Mouse (Mus musculus) cerebellum, postnatal 14 days (tissue): ENCODE measurements around the gene Sympk.
"Not testable (repeated sequence)": the region's sequence is repeated elsewhere in the genome, so short reads cannot be mapped to it uniquely, and the experiment has no call there.

Experiments
- DNase-seq, 2 experiments: peaks; one replicate each; pipeline ENCODE4 v3.0.0; 2021; ENCODE audit warnings: mixed read lengths in 2 of 2

Gene Sympk

DNA sequence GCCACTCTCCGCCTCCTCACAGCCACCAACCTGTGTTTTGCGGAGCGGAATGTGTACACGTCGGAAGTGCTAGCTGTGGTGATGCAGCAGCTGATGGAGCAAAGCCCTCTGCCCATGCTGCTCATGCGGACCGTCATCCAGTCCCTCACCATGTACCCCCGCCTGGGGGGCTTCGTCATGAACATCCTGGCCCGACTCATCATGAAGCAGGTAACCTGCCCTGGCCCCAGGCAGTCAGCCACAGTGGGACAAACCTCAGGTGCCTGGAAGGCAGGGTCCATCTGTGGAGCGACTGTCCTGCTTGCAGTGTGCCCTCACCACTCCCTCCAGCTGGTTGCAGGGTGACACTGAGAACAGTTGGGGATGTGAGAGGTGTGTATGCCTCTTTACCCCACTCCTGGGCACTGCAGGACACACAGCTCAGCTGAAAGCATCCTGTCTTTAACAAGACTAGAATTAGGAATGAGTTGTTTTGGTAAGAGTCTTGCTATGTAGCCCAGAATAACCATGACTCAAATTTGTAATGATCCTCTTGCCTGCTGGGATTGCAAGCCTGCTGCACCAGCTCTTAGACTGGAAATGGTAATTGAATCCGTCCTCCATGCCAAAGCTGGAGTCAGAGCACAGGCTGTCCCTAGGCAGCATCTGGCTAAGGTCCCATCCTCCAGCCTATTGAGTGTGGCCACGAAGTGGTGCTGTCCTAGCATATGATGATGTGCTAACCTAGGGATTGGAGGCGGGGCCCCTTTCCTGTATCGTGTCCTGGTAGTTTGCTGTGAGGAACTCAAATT lies 28.4 kb downstream of the Sympk start:
- DNase-seq, result peak in 1 of 2 experiments; percentile 59

DNA sequence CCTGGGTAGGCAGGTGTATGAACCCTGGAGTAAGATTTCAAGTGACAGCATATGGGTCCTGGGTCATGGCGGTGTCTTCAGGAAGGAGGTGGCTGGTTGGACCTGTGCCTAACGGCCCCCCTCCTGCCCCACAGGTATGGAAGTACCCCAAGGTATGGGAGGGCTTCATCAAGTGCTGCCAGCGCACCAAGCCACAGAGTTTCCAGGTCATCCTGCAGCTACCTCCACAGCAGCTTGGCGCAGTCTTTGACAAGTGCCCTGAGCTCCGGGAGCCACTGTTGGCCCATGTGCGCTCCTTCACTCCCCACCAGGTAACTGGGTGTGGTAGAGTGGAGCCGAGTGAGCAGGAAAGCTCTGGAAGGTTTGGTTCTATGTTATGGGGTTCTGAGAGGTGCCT lies 29.0 kb downstream of the Sympk start:
- no peak for DNase-seq

DNA sequence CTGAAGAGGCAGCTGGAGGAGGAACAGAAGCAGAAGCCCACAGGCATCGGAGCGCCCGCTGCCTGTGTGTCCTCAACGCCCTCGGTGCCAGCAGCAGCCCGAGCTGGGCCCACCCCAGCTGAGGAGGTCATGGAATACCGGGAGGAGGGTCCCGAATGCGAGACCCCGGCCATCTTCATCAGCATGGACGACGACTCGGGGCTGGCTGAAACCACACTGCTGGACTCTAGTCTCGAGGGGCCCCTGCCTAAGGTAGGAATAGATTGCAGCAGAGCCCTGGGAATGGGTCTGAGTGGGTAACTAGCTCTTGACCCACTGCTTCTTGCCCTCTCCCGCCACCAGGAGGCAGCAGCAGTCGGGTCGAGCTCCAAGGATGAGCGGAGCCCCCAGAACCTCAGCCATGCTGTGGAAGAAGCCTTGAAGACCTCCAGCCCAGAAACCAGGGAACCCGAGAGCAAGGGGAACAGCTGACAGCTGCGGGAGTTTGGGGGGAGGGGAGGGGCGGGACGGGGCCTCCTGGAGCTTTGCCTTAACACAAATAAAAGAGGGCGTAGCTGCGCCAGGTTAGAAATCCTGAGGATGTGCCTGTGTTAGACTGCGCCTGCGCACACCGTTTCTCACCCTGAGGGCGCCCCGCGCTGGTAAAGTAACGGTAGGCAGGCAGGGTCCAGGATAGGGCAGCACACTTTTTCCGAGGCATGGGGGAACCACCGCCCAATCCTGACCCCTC lies 30.0 kb downstream of the Sympk start, which contains the start of gene Rsph6a:
Rsph6a (plus strand) TSS at position 644 of the 730 bp plus-strand sequence.
- DNase-seq, result peak; percentile 73 to 87

DNA sequence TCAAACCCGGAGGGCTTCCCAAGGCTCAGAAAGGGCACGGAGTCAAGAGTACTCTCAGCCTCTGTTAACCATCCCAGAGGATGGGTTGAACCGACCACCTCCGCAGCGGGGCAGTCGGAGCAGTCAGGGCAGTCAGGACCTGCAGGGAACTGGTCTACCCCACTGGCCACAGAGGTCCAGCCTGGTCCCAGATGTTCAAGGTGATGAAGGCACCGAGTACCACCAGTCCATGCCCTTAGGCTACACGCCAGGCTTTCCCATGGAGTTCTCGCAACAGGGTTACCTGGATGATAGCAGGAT lies 30.6 kb downstream of the Sympk start:
- DNase-seq, result no peak

DNA sequence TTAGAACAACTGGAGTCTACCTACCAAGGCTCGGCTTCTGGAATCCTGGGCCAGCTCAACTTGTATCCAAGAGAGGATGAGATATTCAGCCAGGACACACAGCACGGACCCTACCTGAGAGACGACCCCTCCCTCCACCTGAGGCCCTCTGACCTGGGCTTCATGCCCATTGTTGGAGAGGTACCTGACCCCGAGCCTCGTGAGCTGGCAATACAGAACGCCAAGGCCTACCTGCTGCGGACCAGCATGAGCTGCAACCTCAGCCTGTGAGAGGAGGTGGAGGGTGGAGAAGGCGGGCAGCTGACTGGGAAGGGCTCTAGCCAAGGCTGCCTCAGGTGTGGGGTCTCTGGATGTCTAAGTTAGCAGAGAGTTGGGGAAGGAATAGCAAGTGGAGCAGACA lies 30.9 kb downstream of the Sympk start:
- DNase-seq, result no peak

DNA sequence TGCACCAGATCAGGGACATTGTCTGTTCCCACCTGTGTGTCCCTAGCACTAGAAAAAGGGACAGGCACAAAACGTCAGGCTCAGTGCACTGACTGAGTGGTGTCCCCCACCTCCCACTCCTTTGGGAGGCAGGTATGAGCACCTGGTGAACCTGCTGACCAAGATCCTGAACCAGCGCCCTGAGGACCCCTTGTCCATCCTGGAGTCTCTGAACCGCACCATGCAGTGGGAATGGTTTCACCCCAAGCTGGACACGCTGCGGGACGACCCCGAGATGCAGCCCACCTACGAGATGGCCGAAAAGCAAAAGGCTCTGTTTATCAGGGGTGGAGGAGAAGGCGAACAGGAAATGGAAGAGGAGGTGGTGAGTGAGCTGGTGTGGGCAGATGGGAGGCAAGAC lies 33.2 kb downstream of the Sympk start:
- DNase-seq, result no peak

DNA sequence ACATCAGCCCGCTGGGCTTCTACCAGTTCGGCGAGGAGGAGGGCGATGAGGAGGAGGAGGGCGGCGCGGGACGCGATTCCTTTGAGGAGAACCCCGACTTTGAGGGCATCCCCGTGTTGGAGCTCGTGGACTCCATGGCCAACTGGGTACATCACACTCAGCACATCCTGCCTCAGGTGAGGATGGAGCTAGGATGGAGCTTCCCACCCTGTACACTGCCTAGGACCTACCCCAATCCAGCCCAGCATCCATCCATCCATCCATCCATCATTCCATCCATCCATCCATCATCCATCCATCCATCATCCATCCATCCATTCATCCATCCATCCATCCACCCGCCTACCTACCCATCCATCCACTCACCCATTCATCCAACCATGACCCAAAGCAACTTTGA lies 41.7 kb downstream of the Sympk start:
- DNase-seq, result no peak

DNA sequence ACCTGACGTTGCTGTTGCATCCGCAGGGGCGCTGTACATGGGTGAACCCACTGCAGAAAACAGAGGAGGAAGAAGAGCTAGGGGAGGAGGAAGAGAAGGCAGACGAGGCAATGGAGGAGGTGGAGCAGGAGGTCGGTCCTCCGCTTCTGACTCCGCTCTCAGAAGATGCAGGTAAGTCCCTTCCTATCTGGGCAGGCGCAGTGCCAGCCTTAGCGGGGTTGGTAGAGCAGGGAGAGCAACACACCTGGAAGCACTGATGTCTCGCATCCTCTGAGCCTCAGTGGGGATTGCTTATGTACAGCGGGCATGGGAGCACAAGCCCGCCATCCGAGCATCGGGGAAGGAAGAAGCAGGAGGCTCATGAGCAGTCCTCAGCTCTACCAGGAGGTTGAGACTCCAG lies 42.9 kb downstream of the Sympk start:
- no peak for DNase-seq

DNA sequence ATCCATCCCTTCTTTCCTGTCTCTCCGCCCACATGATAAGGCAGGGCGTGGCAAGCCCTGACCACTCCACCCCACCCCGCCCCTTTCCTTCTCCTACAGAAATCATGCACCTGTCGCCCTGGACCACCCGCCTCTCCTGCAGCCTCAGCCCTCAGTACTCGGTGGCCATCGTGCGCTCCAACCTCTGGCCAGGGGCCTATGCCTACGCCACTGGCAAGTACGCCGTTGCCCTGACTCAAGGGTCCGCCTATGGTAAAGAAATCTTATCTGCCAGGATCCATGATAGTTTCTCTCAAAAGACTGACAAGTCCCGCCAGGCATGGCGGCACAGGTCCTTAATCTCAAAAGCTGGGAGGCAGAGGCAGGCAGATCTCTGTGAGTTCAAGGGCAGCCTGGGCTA lies 43.8 kb downstream of the Sympk start:
- DNase-seq, result no peak

DNA sequence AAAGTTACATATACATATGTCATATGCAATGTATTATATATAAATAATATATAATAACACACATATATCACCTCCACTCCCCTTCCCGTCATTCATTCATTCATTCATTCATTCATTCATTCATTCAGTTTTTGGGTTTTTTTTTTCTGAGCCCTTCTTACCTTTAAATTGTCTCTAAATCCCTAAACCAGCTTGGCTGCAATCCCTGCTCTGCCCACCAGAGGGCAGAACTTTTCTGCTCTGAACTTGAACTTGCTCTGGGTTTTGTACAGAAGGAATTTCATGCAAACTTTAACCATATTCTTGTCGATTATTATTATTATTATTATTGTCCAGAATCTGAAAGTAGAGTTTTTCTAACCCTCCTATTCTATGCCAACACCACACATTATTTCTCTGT lies 44.5 kb downstream of the Sympk start:
- peak; percentile 82 to 86 for DNase-seq

DNA sequence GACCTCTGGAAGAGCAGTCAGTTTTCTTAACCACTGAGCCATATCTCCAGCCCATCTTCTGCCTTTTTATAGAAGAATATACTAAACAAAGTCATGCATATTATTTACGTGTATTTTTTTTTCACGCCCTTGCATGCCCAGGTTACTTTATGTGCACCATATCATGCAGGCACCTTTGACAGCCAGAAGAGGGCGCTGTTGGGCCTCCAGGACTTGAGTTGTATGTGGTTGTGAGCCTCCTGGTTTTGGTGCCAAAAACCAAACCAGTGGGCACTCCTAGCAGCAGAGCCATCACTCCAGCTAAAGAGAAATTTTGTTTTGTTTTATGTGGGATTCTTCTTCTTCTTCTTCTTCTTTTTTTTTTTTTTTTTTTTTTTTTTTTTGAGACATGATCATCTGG lies 45.3 kb downstream of the Sympk start:
- no peak for DNase-seq

DNA sequence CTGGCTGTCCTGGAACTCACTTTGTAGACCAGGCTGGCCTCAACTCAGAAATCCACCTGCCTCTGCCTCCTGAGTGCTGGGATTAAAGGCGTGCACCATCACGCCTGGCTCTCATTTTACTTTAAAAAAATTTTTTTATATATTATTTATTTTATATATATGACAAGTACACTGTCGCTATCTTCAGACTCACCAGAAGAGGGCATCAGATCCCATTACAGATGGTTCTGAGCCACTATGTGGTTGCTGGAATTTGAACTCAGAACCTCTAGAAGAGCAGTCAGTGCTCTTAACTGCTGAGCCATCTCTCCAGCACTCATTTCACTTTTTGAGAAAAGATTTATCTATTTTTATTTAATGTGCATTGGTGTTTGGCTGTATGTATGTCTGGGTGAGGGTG lies 46.8 kb downstream of the Sympk start:
- not testable (repeated sequence) for DNase-seq

DNA sequence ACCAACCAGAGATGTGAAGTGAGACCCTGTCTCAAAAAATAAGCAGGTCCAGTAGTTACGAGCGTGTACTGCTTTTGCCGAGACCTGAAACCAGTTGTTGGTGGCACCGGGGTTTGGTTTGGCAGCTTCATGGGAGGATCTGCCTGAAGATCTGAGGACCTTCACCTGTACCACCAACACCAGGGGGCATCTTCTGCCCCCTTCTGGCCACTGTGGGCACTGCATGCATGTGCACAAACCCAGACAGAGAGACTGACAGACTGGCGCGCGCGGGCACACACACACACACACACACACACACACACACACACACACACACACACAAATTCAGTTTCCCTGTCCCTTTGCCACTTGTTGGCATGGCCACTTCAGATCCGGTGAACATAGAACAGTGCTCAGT lies 49.3 kb downstream of the Sympk start:
- peak; percentile 56 to 78 for DNase-seq

DNA sequence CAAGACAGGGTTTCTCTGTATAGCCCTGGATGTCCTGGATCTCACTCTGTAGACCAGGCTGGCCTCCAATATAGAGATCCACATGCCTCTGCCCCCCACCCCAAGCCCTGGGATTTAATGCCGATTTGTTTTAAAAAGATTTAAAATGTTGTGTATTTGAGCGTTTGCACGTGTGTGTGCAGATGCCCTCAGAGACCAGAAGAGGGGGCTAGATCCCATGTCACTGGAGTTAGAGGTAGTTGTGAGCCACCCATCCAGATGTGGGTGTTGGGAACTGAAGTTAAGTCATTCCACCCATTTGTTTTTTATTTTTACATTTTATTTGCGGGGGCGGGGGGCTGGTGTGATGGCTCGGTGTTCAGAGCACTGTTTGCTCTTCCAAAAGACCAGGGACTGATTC lies 50.3 kb downstream of the Sympk start:
- no peak for DNase-seq

DNA sequence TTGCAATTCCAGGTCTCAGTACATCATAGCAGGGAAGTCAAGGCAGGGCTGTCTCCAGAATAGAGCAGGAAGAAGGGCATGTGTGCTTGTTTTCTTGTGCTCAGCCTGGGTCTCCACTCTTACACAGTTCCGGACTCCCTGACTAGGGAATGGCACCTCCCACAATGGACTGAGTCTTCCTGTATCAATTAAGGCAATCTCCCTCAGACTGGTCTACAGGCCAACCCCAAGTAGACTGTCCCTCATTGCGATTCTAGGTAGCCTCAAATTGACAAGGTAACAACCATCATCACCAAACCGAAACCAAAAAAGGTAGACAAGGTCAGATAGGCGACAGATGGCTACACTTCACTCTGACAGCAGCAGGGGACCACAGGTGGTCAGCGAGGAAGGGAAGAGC lies 51.1 kb downstream of the Sympk start:
- peak in 1 of 2 experiments; percentile 3 for DNase-seq

DNA sequence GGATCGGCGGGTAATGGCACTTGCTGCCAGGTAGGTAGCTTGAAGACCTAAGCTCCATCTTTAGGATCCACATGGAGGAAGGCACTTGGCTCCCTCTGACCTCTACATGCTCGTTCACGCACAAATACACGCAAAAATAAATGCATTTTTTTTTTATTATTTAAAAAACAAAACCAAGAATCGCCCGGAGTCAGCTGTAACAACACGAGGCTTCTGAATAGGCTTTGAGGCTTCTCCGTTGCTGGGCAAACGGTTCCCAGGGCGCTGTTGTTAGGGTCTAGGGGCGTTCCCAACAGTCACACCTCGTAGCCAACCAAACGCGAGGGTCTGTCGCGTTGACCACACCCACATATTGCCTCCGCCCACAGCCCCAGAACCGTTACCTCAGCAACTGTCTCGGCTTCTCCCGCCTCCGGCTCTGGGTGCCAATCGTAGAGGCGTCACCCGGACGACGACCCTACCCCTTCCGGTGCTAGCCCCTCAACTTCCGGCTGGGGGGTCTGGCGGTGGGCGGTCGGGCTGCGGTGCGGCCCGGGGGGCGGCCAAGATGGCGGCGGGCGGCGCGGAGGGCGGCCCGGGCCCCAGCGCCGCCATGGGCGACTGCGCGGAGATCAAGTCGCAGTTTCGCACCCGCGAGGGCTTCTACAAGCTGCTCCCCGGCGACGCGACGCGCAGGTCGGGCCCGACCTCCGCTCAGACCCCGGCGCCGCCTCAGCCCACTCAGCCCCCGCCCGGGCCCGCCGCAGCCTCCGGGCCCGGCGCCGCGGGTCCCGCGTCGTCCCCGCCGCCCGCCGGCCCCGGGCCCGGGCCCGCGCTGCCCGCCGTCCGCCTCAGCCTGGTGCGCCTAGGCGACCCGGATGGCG lies 51.8 kb downstream of the Sympk start, which contains the start of gene Dmwd:
Dmwd (plus strand) TSS at position 505 of the 863 bp plus-strand sequence.
- peak; percentile 94 to 96 for DNase-seq

DNA sequence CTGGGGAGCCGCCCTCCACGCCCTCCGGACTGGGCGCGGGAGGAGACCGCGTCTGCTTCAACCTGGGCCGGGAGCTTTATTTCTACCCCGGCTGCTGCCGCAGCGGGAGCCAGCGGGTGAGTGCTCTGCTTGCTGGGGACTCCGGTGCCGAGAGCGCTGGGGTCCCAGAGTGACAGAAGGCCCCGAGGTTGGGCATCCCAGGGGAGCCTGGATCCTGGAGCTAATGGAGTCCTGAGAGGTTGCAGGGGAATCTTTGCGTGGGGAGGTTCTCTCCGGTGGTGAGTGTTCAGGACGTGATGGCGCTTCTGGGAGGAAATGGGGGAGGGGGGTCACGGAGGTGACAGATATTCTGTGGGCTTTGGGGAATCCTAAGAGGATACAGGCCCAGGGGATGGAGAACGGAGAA lies 52.4 kb downstream of the Sympk start:
- peak; percentile 46 for DNase-seq

DNA sequence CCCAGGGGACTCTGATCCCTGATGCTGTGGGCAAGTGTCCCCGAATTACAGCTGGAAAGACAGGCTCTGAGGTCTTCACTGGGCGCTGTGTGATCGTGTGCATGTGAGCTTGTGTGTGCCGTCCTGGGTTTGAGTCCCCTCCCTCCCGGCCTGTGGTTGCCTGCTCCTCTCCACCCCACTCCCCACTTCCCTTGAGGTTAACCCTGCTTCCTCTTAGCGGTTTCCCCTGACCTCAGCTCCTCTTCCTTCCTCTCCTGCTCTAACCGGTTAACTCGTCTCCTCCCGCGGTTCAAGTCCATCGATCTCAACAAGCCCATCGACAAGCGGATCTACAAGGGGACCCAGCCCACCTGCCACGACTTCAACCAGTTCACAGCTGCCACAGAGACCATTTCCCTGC lies 53.6 kb downstream of the Sympk start:
- no peak for DNase-seq

DNA sequence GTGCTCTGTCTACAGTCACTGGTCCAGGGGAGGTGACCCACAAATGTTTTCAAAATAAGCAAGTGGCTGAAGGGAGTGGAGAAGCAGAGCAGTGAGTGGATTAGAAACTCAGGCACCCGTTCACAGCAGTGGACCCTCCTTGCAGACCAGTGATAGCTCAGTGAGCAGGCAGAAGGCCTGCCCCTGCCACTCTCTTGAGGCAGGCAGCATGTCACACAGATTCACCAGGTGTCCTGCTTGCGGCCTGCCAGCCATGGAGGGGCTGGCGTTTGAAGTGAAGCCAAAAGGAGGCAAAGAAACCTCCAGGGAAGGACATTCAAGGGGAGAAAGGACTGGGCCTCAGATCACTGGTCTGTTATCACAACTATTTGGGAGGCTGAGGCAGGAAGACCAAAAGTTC lies 54.6 kb downstream of the Sympk start:
- no peak for DNase-seq

DNA sequence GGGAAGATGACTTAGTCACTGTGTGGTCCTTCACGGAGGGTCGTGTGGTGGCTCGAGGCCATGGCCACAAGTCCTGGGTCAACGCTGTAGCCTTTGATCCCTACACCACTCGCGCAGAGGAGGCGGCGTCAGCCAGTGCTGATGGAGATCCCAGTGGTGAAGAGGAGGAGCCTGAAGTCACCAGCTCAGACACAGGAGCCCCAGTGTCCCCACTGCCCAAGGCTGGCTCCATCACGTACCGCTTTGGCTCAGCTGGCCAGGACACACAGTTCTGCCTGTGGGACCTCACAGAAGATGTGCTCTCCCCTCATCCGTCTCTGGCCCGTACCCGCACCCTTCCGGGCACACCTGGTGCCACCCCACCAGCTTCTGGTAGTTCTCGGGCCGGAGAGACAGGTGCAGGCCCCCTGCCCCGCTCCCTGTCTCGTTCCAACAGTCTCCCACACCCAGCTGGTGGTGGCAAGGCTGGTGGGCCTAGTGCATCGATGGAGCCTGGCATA lies 56.3 kb downstream of the Sympk start:
- DNase-seq, result no peak

DNA sequence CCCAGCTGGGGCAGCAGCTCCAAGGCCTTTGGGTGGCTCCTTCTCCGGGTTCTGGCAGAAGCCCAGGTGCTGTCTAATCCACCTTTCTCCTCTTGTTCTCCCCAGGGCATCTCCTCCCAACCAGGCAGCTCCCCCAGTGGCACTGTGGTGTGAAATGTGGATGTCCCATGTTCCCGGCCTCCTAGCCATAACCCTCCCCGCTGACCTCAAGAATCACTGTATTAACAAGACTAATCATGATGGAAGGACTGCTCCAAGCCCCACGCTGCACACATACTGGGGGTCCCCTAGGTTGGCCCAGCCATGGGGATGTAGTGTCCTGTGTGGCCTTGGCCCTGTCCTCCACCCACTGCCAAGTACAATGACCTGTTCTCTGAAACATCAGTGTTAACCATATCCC lies 58.0 kb downstream of the Sympk start:
- no peak for DNase-seq

DNA sequence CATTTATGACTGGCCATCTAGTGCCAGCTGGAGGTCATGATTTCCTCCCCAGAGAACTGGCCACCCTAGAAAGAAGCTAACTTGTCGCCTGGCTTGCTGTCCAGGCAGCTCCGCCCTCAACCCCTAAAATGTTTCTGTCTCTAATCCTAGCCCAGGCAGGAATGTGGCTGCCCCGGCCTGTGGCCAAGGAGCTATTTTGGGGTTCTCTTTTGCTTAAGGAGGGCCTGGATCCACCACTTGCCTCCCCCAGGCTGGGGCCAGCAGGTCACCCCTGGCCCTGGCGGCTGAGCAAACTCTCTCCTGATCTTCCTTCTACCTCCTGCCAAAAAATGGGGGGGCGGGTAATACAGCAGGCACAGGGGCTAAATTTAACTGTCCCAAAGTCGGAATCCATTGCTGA lies 58.9 kb downstream of the Sympk start:
- no peak for DNase-seq

DNA sequence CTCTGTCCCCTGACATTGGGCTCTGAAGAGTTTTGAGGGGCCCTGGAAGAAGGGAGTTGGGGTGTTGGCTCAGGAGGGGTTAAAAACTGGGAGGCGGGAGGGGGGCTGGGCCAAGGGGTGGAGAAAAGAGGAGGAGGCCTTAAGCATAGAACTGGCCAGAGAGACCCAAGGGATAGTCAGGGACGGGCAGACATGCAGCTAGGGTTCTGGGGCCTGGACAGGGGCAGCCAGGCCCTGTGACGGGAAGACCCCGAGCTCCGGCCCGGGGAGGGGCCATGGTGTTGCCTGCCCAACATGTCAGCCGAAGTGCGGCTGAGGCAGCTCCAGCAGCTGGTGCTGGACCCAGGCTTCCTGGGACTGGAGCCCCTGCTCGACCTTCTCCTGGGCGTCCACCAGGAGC lies 59.5 kb downstream of the Sympk start, which contains the start of gene Dmpk:
Dmpk (plus strand) TSS at position 149 of the 400 bp plus-strand sequence.
- no peak for DNase-seq
